Mouse (Mus musculus) midbrain, embryonic 11.5 days (tissue): ENCODE results near the gene Slc43a2. TPM values are rescaled to one million over a fixed set of nuclear protein-coding genes. Genes with fewer than 3 reads are reported as not detected.
"Not testable (repeated sequence)": the region's sequence is repeated elsewhere in the genome, so short reads cannot be mapped to it uniquely, and the experiment has no call there.

Source experiments
- ATAC-seq: fragments of 200-750 bp; cut with Nextera tagmentation; 2 replicates; pipeline ENCODE4 v1.8.0; 2017; ENCODE audit warnings: moderate TSS enrichment, moderate library complexity; ENCODE audit not compliant: low FRiP score
- DNase-seq: peaks from one replicate; pipeline ENCODE4 v3.0.0; 2015; ENCODE audit warnings: low spot score; ENCODE audit errors: missing footprints
- H3K27ac ChIP-seq: fragments of 300-500 bp; sonication (generic); 2 replicates; pipeline ENCODE4 v1.5.1; 2014; ENCODE audit warnings: low read depth, low read length
- H3K27me3 ChIP-seq: fragments of 300-500 bp; sonication (generic); 2 replicates; pipeline ENCODE4 v1.6.1; 2014; ENCODE audit warnings: mild to moderate bottlenecking, low read length, moderate library complexity, mixed read lengths; ENCODE audit not compliant: control insufficient read depth, insufficient read depth
- H3K36me3 ChIP-seq: fragments of 300-500 bp; sonication (generic); 2 replicates; pipeline ENCODE4 v1.6.1; 2014; ENCODE audit warnings: mild to moderate bottlenecking, low read length, moderate library complexity, mixed read lengths; ENCODE audit not compliant: control insufficient read depth, insufficient read depth
- H3K4me1 ChIP-seq: fragments of 300-500 bp; sonication (generic); 2 replicates; pipeline ENCODE4 v1.6.1; 2014; ENCODE audit warnings: low read length; ENCODE audit not compliant: control insufficient read depth, insufficient read depth
- H3K4me2 ChIP-seq: fragments of 300-500 bp; sonication (generic); 2 replicates; pipeline ENCODE4 v1.6.1; 2014; ENCODE audit warnings: mild to moderate bottlenecking, moderate library complexity
- H3K4me3 ChIP-seq: fragments of 300-500 bp; sonication (generic); 2 replicates; pipeline ENCODE4 v1.5.1; 2014; ENCODE audit warnings: low read depth, low read length
- H3K9ac ChIP-seq: fragments of 300-500 bp; sonication (generic); 2 replicates; pipeline ENCODE4 v1.6.1; 2014; ENCODE audit warnings: low read length
- H3K9me3 ChIP-seq: fragments of 300-500 bp; sonication (generic); 2 replicates; pipeline ENCODE4 v1.6.1; 2016; ENCODE audit warnings: low read length; ENCODE audit not compliant: control insufficient read depth
- WGBS: fragments of 180-500 bp; shearing (Covaris S2); extraction: QIAGEN DNeasy Blood & Tissue Kit; methylation state at CpG from one replicate; pipeline ENCODE4 v1.1.7; 2014; 5-methylcytosine and 5-hydroxymethylcytosine counted together
- polyA plus RNA-seq: library from polyadenylated mRNA; unstranded; fragments of >200 nt; fragmentation: Nextera tagmentation; extraction: Ambion mirVana; gene quantifications from 2 replicates; pipeline ENCODE4 v1.2.1, GENCODE M21; 2014

Gene Slc43a2
- polyA plus RNA-seq, 1 experiment from 2014 or later, result 3.7 TPM

GRCm38 (mm10) chr11:75599802-75600201 lies 68.3 kb downstream of the Slc43a2 start:
- DNase-seq, H3K4me2 ChIP-seq, H3K27ac ChIP-seq, H3K27me3 ChIP-seq, H3K4me1 ChIP-seq, H3K4me3 ChIP-seq, H3K9ac ChIP-seq, ATAC-seq, H3K36me3 ChIP-seq, H3K9me3 ChIP-seq: not testable (repeated sequence)
- WGBS, result 93% methylated on average over 16 of the region's 17 CpGs

GRCm38 (mm10) chr11:75604826-75605225 lies 73.3 kb downstream of the Slc43a2 start:
- H3K36me3 ChIP-seq, result peaks cover 8% of the 10 kb centered on the region

GRCm38 (mm10) chr11:75605318-75605717 lies 73.8 kb downstream of the Slc43a2 start:
- no peak for ATAC-seq
- DNase-seq, result no peak
- no peak overlapping the region for H3K27ac ChIP-seq
- WGBS, result 74% methylated on average over 1 of the region's 1 CpGs
- H3K4me2 ChIP-seq, result no peak overlapping the region
- H3K27me3 ChIP-seq, result no peaks in the 10 kb centered on the region
- H3K4me1 ChIP-seq, result no peaks in the 10 kb centered on the region
- no peaks in the 10 kb centered on the region for H3K9me3 ChIP-seq
- peaks cover 10% of the 10 kb centered on the region for H3K36me3 ChIP-seq
- no peak overlapping the region for H3K9ac ChIP-seq
- H3K4me3 ChIP-seq, result no peak overlapping the region

More at GRCm38 (mm10) chr11:75604826-75605225, 73.3 kb downstream of the Slc43a2 start:
- WGBS, result 92% methylated on average over 5 of the region's 5 CpGs
- no peak overlapping the region for H3K4me2 ChIP-seq
- H3K9ac ChIP-seq, result no peak overlapping the region
- ATAC-seq, result no peak
- no peak overlapping the region for H3K4me3 ChIP-seq
- no peak overlapping the region for H3K27ac ChIP-seq
- no peaks in the 10 kb centered on the region for H3K4me1 ChIP-seq
- no peak for DNase-seq
- no peaks in the 10 kb centered on the region for H3K27me3 ChIP-seq
- no peaks in the 10 kb centered on the region for H3K9me3 ChIP-seq

GRCm38 (mm10) chr11:75608776-75609175 lies 77.3 kb downstream of the Slc43a2 start:
- H3K9ac ChIP-seq, result no peak overlapping the region
- no peaks in the 10 kb centered on the region for H3K9me3 ChIP-seq
- no peak overlapping the region for H3K27ac ChIP-seq
- DNase-seq (no peak), ATAC-seq (no peak)
- no peak overlapping the region for H3K4me3 ChIP-seq
- no peaks in the 10 kb centered on the region for H3K4me1 ChIP-seq
- no peak overlapping the region for H3K4me2 ChIP-seq
- 87% methylated on average over 5 of the region's 5 CpGs for WGBS
- H3K36me3 ChIP-seq, result peaks cover 4% of the 10 kb centered on the region
- no peaks in the 10 kb centered on the region for H3K27me3 ChIP-seq

GRCm38 (mm10) chr11:75610021-75610420 lies 78.5 kb downstream of the Slc43a2 start:
- 91% methylated on average over 2 of the region's 2 CpGs for WGBS
- DNase-seq, result no peak
- no peak overlapping the region for H3K4me2 ChIP-seq
- ATAC-seq, result no peak
- no peak overlapping the region for H3K27ac ChIP-seq
- H3K36me3 ChIP-seq, result peaks cover 4% of the 10 kb centered on the region
- no peak overlapping the region for H3K4me3 ChIP-seq
- no peaks in the 10 kb centered on the region for H3K4me1 ChIP-seq
- H3K9me3 ChIP-seq, result no peaks in the 10 kb centered on the region
- H3K9ac ChIP-seq, result no peak overlapping the region
- H3K27me3 ChIP-seq, result no peaks in the 10 kb centered on the region

GRCm38 (mm10) chr11:75614769-75615168 lies 83.3 kb downstream of the Slc43a2 start:
- no peak for ATAC-seq
- H3K9me3 ChIP-seq, result no peaks in the 10 kb centered on the region
- no peaks in the 10 kb centered on the region for H3K4me1 ChIP-seq
- H3K4me2 ChIP-seq, result no peak overlapping the region
- no peak overlapping the region for H3K9ac ChIP-seq
- peaks cover 5% of the 10 kb centered on the region; the same call in 1 of the 2 replicates for H3K36me3 ChIP-seq
- no peak for DNase-seq
- no peaks in the 10 kb centered on the region for H3K27me3 ChIP-seq
- no peak overlapping the region for H3K27ac ChIP-seq
- 97% methylated on average over 1 of the region's 1 CpGs for WGBS
- no peak overlapping the region for H3K4me3 ChIP-seq

GRCm38 (mm10) chr11:75615556-75615955 lies 84.1 kb downstream of the Slc43a2 start:
- Histone ChIP-seq H3K9me3 (no peaks in the 10 kb centered on the region), H3K36me3 (peaks cover 6% of the 10 kb centered on the region), H3K9ac (no peak overlapping the region), H3K4me1 (no peaks in the 10 kb centered on the region), H3K27ac (no peak overlapping the region), H3K4me3 (no peak overlapping the region), H3K27me3 (no peaks in the 10 kb centered on the region), H3K4me2 (no peak overlapping the region)
- DNase-seq (no peak), ATAC-seq (no peak)
- 91% methylated on average over 2 of the region's 2 CpGs for WGBS

- peaks cover 6% of the 10 kb centered on the region for H3K36me3 ChIP-seq
- ATAC-seq, result no peak
- peak; percentile 83 for DNase-seq
- H3K9ac ChIP-seq, result no peak overlapping the region
- no peak overlapping the region for H3K27ac ChIP-seq
- no peak overlapping the region for H3K4me3 ChIP-seq
- H3K27me3 ChIP-seq, result no peaks in the 10 kb centered on the region
- 85% methylated on average over 5 of the region's 5 CpGs for WGBS
- no peaks in the 10 kb centered on the region for H3K9me3 ChIP-seq
- no peaks in the 10 kb centered on the region for H3K4me1 ChIP-seq
- H3K4me2 ChIP-seq, result no peak overlapping the region
Measured at GRCm38 (mm10) chr11:75619133-75619532, 87.6 kb downstream of the Slc43a2 start.

GRCm38 (mm10) chr11:75620136-75620780 lies 88.8 kb downstream of the Slc43a2 start:
- Histone ChIP-seq H3K9me3 (no peaks in the 10 kb centered on the region), H3K4me1 (no peaks in the 10 kb centered on the region), H3K27ac (no peak overlapping the region), H3K9ac (no peak overlapping the region), H3K4me2 (no peak overlapping the region), H3K4me3 (no peak overlapping the region), H3K36me3 (peaks cover 6% of the 10 kb centered on the region), H3K27me3 (no peaks in the 10 kb centered on the region)
- DNase-seq (no peak), ATAC-seq (no peak)
- WGBS, result 93% methylated on average over 12 of the region's 12 CpGs
